Mouse (Mus musculus): Measurements from ENCODE around the gene Otud3. TPM values are rescaled to one million over a fixed set of nuclear protein-coding genes. Genes with fewer than 3 reads are reported as not detected.

Gene Otud3
- polyA plus RNA-seq, 1 experiment, result 3.6 TPM

GRCm38 (mm10) chr4:138858446-138858845 lies 55.3 kb downstream of the Otud3 start:
- TF ChIP-seq CTCF (IDR thresholded peaks at IDR 0.05; ENCODE audit: extremely low read depth, insufficient read depth, insufficient read length, insufficient replicate concordance), result no peak
- TF ChIP-seq POLR2A (IDR thresholded peaks at IDR 0.05; ENCODE audit: low read depth, low read length), result no peak
- DNase-seq (ENCODE audit: low read depth in 1 of 2, low spot score in 2 of 2), result no peak
- no peaks in the 10 kb centered on the region for H3K36me3 ChIP-seq (ENCODE audit: control insufficient read depth, insufficient read depth, low read length)
- no peak overlapping the region for H3K27ac ChIP-seq (ENCODE audit: insufficient read depth, low read length)
- 70% methylated on average over 15 of the region's 15 CpGs for WGBS
- H3K27me3 ChIP-seq (ENCODE audit: control insufficient read depth, insufficient read depth, low read length), result no peaks in the 10 kb centered on the region
- H3K4me3 ChIP-seq (ENCODE audit: extremely low read depth, insufficient read depth, insufficient read length), result no peak overlapping the region
- H3K4me1 ChIP-seq (ENCODE audit: control insufficient read depth, insufficient read depth, insufficient read length), result no peaks in the 10 kb centered on the region

- WGBS, result 19% methylated on average over 10 of the region's 10 CpGs
- H3K4me3 ChIP-seq (ENCODE audit: extremely low read depth, insufficient read depth, insufficient read length), result no peak overlapping the region
- DNase-seq (ENCODE audit: low read depth in 1 of 2, low spot score in 2 of 2), result no peak
- no peak overlapping the region for H3K27ac ChIP-seq (ENCODE audit: insufficient read depth, low read length)
- H3K36me3 ChIP-seq (ENCODE audit: control insufficient read depth, insufficient read depth, low read length), result no peaks in the 10 kb centered on the region
- no peaks in the 10 kb centered on the region for H3K27me3 ChIP-seq (ENCODE audit: control insufficient read depth, insufficient read depth, low read length)
- TF ChIP-seq POLR2A (IDR thresholded peaks at IDR 0.05; ENCODE audit: low read depth, low read length) (no peak), CTCF (IDR thresholded peaks at IDR 0.05; ENCODE audit: extremely low read depth, insufficient read depth, insufficient read length, insufficient replicate concordance) (no peak)
- no peaks in the 10 kb centered on the region for H3K4me1 ChIP-seq (ENCODE audit: control insufficient read depth, insufficient read depth, insufficient read length)
These were observed 56.2 kb downstream of the Otud3 start for GRCm38 (mm10) chr4:138857576-138857975.

GRCm38 (mm10) chr4:138856491-138856890 lies 57.3 kb downstream of the Otud3 start:
- no peak overlapping the region for H3K4me3 ChIP-seq (ENCODE audit: extremely low read depth, insufficient read depth, insufficient read length)
- DNase-seq (ENCODE audit: low read depth in 1 of 2, low spot score in 2 of 2), result peak; percentile 20 to 37
- H3K36me3 ChIP-seq (ENCODE audit: control insufficient read depth, insufficient read depth, low read length), result no peaks in the 10 kb centered on the region
- H3K27ac ChIP-seq (ENCODE audit: insufficient read depth, low read length), result no peak overlapping the region
- no peaks in the 10 kb centered on the region for H3K4me1 ChIP-seq (ENCODE audit: control insufficient read depth, insufficient read depth, insufficient read length)
- 21% methylated on average over 7 of the region's 7 CpGs for WGBS
- TF ChIP-seq POLR2A (IDR thresholded peaks at IDR 0.05; ENCODE audit: low read depth, low read length) (no peak), CTCF (IDR thresholded peaks at IDR 0.05; ENCODE audit: extremely low read depth, insufficient read depth, insufficient read length, insufficient replicate concordance) (peak; percentile 60; the same call in 1 of the 2 replicates)
- no peaks in the 10 kb centered on the region for H3K27me3 ChIP-seq (ENCODE audit: control insufficient read depth, insufficient read depth, low read length)

GRCm38 (mm10) chr4:138855092-138855632 lies 58.6 kb downstream of the Otud3 start:
- 87% methylated on average over 9 of the region's 9 CpGs for WGBS
- TF ChIP-seq POLR2A (IDR thresholded peaks at IDR 0.05; ENCODE audit: low read depth, low read length), result no peak
- TF ChIP-seq CTCF (IDR thresholded peaks at IDR 0.05; ENCODE audit: extremely low read depth, insufficient read depth, insufficient read length, insufficient replicate concordance), result no peak
- DNase-seq (ENCODE audit: low read depth in 1 of 2, low spot score in 2 of 2), result no peak
- Histone ChIP-seq H3K4me1 (ENCODE audit: control insufficient read depth, insufficient read depth, insufficient read length) (no peaks in the 10 kb centered on the region), H3K27me3 (ENCODE audit: control insufficient read depth, insufficient read depth, low read length) (no peaks in the 10 kb centered on the region), H3K27ac (ENCODE audit: insufficient read depth, low read length) (no peak overlapping the region), H3K4me3 (ENCODE audit: extremely low read depth, insufficient read depth, insufficient read length) (no peak overlapping the region), H3K36me3 (ENCODE audit: control insufficient read depth, insufficient read depth, low read length) (no peaks in the 10 kb centered on the region)

GRCm38 (mm10) chr4:138852961-138853360 lies 60.8 kb downstream of the Otud3 start:
- no peaks in the 10 kb centered on the region for H3K4me1 ChIP-seq (ENCODE audit: control insufficient read depth, insufficient read depth, insufficient read length)
- H3K36me3 ChIP-seq (ENCODE audit: control insufficient read depth, insufficient read depth, low read length), result no peaks in the 10 kb centered on the region
- TF ChIP-seq POLR2A (IDR thresholded peaks at IDR 0.05; ENCODE audit: low read depth, low read length), result no peak
- TF ChIP-seq CTCF (IDR thresholded peaks at IDR 0.05; ENCODE audit: extremely low read depth, insufficient read depth, insufficient read length, insufficient replicate concordance), result no peak
- 76% methylated on average over 6 of the region's 6 CpGs for WGBS
- no peak overlapping the region for H3K4me3 ChIP-seq (ENCODE audit: extremely low read depth, insufficient read depth, insufficient read length)
- DNase-seq (ENCODE audit: low read depth in 1 of 2, low spot score in 2 of 2), result no peak
- no peak overlapping the region for H3K27ac ChIP-seq (ENCODE audit: insufficient read depth, low read length)
- no peaks in the 10 kb centered on the region for H3K27me3 ChIP-seq (ENCODE audit: control insufficient read depth, insufficient read depth, low read length)

- Histone ChIP-seq H3K4me3 (ENCODE audit: extremely low read depth, insufficient read depth, insufficient read length) (no peak overlapping the region), H3K27me3 (ENCODE audit: control insufficient read depth, insufficient read depth, low read length) (no peaks in the 10 kb centered on the region), H3K36me3 (ENCODE audit: control insufficient read depth, insufficient read depth, low read length) (no peaks in the 10 kb centered on the region), H3K4me1 (ENCODE audit: control insufficient read depth, insufficient read depth, insufficient read length) (no peaks in the 10 kb centered on the region), H3K27ac (ENCODE audit: insufficient read depth, low read length) (no peak overlapping the region)
- 7% methylated on average over 4 of the region's 4 CpGs for WGBS
- DNase-seq (ENCODE audit: low read depth in 1 of 2, low spot score in 2 of 2), result peak; percentile 12 to 36
- TF ChIP-seq CTCF (IDR thresholded peaks at IDR 0.05; ENCODE audit: extremely low read depth, insufficient read depth, insufficient read length, insufficient replicate concordance) (peak; percentile 89; the same call in 1 of the 2 replicates), POLR2A (IDR thresholded peaks at IDR 0.05; ENCODE audit: low read depth, low read length) (no peak)
These were observed 62.3 kb downstream of the Otud3 start for GRCm38 (mm10) chr4:138851463-138851862.

Other genes starting within 250 kb of the Otud3 start
- gene Pla2g2c, start 189.2 kb downstream of the Otud3 start, polyA plus RNA-seq (2012; rRNA removed), result 0.02 TPM in 1 of 2 replicates, not detected in the other
- 0.21 and 0.29 TPM in 2 replicates for gene Ubxn10, start 176.8 kb downstream of the Otud3 start, polyA plus RNA-seq (2012; rRNA removed)
- 1.9 TPM in 2 replicates for gene Pla2g2f, start 156.3 kb downstream of the Otud3 start, polyA plus RNA-seq (2012; rRNA removed)
- 56.9 and 77.6 TPM in 2 replicates for gene Pla2g2d, start 138.2 kb downstream of the Otud3 start, polyA plus RNA-seq (2012; rRNA removed)
- 43.7 and 65.5 TPM in 2 replicates for gene Pla2g5, start 50.5 kb downstream of the Otud3 start, polyA plus RNA-seq (2012; rRNA removed)
- gene Gm13030, start 40.0 kb downstream of the Otud3 start, polyA plus RNA-seq (2012; rRNA removed), result not detected in 2 replicates
- 0.09 TPM in 1 of 2 replicates, not detected in the other for gene Pla2g2e, start 36.0 kb downstream of the Otud3 start, polyA plus RNA-seq (2012; rRNA removed)
- gene Rnf186, start 53.2 kb upstream of the Otud3 start, polyA plus RNA-seq (2012; rRNA removed), result 0.06 and 0.07 TPM in 2 replicates
- gene Tmco4, start 58.9 kb upstream of the Otud3 start, polyA plus RNA-seq (2012; rRNA removed), result 18.4 and 21.8 TPM in 2 replicates
- gene Htr6, start 161.6 kb upstream of the Otud3 start, polyA plus RNA-seq (2012; rRNA removed), result not detected in 2 replicates
- 10.3 and 13.4 TPM in 2 replicates for gene Nbl1, start 179.0 kb upstream of the Otud3 start, polyA plus RNA-seq (2012; rRNA removed)
- gene Minos1, start 217.2 kb upstream of the Otud3 start, polyA plus RNA-seq (2012; rRNA removed), result 17.8 and 18.0 TPM in 2 replicates